Mouse (Mus musculus): Measurements from ENCODE around the gene Atxn2. TPM values are rescaled to one million over a fixed set of nuclear protein-coding genes. Genes with fewer than 3 reads are reported as not detected.
"Not testable (repeated sequence)": the region's sequence is repeated elsewhere in the genome, so short reads cannot be mapped to it uniquely, and the experiment has no call there.

The Atxn2 gene
- total RNA-seq, 2 experiments from 2014 or later, result 84.9 to 95.4 TPM

- no peak for DNase-seq
- intact Hi-C loops (cut with DNase I), result loop anchor here (5.0 kb wide), 1 partner anchor 58 kb away; no protein-coding TSS in a partner anchor
Measured at GRCm38 (mm10) chr5:121704512-121705248, 6.5 kb upstream of the Atxn2 start.

- DNase-seq, result no peak
- intact Hi-C loops (cut with DNase I), result loop anchor here (5.0 kb wide), 1 partner anchor 127 kb away; the partner anchor contains the start of gene Sh2b3
Measured at GRCm38 (mm10) chr5:121710402-121710801, 735 bp upstream of the Atxn2 start.

- intact Hi-C loops (cut with DNase I), result loop anchor here (5.0 kb wide), 1 partner anchor 126 kb away; the partner anchor contains the start of gene Sh2b3
- no peak for DNase-seq
Measured at GRCm38 (mm10) chr5:121710851-121711173, 325 bp upstream of the Atxn2 start.

GRCm38 (mm10) chr5:121711928-121712231 lies 743 bp downstream of the Atxn2 start:
- DNase-seq, result no peak
- intact Hi-C loops (cut with DNase I), result loop anchor here (5.0 kb wide), 1 partner anchor 125 kb away; the partner anchor contains the start of gene Sh2b3

- intact Hi-C loops (cut with DNase I), result loop anchor here (5.0 kb wide), 1 partner anchor 125 kb away; the partner anchor contains the start of gene Sh2b3
- peak in 1 of 2 experiments; percentile 28 for DNase-seq
Measured at GRCm38 (mm10) chr5:121712232-121712933, 1.2 kb downstream of the Atxn2 start.

- peak; percentile 33 to 37 for DNase-seq
- intact Hi-C loops (cut with DNase I), result loop anchor here (5.0 kb wide), 1 partner anchor 124 kb away; the partner anchor contains the start of gene Sh2b3
Measured at GRCm38 (mm10) chr5:121712934-121713538, 1.9 kb downstream of the Atxn2 start.

GRCm38 (mm10) chr5:121714331-121714730 lies 3.2 kb downstream of the Atxn2 start:
- intact Hi-C loops (cut with DNase I), result loop anchor here (5.0 kb wide), 1 partner anchor 123 kb away; the partner anchor contains the start of gene Sh2b3
- no peak for DNase-seq

- intact Hi-C loops (cut with DNase I), result loop anchor here (5.0 kb wide), 1 partner anchor 122 kb away; the partner anchor contains the start of gene Sh2b3
- no peak for DNase-seq
Measured at GRCm38 (mm10) chr5:121714928-121715327, 3.8 kb downstream of the Atxn2 start.

GRCm38 (mm10) chr5:121718462-121718861 lies 7.3 kb downstream of the Atxn2 start:
- no peak for DNase-seq
- intact Hi-C loops (cut with DNase I), result no loop called here

GRCm38 (mm10) chr5:121720888-121721585 lies 9.9 kb downstream of the Atxn2 start:
- intact Hi-C loops (cut with DNase I), result no loop called here
- DNase-seq, result no peak

- intact Hi-C loops (cut with DNase I), result no loop called here
- DNase-seq, result no peak
Measured at GRCm38 (mm10) chr5:121721841-121722240, 10.7 kb downstream of the Atxn2 start.

GRCm38 (mm10) chr5:121724678-121725077 lies 13.5 kb downstream of the Atxn2 start:
- no peak for DNase-seq
- intact Hi-C loops (cut with DNase I), result no loop called here

- DNase-seq, result no peak
- intact Hi-C loops (cut with DNase I), result no loop called here
Measured at GRCm38 (mm10) chr5:121730057-121730456, 18.9 kb downstream of the Atxn2 start.

- DNase-seq, result no peak
- intact Hi-C loops (cut with DNase I), result no loop called here
Measured at GRCm38 (mm10) chr5:121736641-121737040, 25.5 kb downstream of the Atxn2 start.

- intact Hi-C loops (cut with DNase I); DNase-seq: not testable (repeated sequence)
Measured at GRCm38 (mm10) chr5:121738162-121738561, 27.0 kb downstream of the Atxn2 start.

GRCm38 (mm10) chr5:121738576-121739191 lies 27.5 kb downstream of the Atxn2 start:
- intact Hi-C loops (cut with DNase I), result no loop called here
- DNase-seq, result no peak

GRCm38 (mm10) chr5:121740516-121740915 lies 29.4 kb downstream of the Atxn2 start:
- DNase-seq, result no peak
- intact Hi-C loops (cut with DNase I), result no loop called here

- intact Hi-C loops (cut with DNase I), result no loop called here
- DNase-seq, result no peak
Measured at GRCm38 (mm10) chr5:121742915-121743314, 31.8 kb downstream of the Atxn2 start.

GRCm38 (mm10) chr5:121747884-121748594 lies 36.9 kb downstream of the Atxn2 start:
- DNase-seq; intact Hi-C loops (cut with DNase I): not testable (repeated sequence)

Data from gastrocnemius, postnatal 36 days (tissue).